Mouse (Mus musculus): Measurements from ENCODE around the gene Cyb561d1. TPM values are rescaled to one million over a fixed set of nuclear protein-coding genes. Genes with fewer than 3 reads are reported as not detected.

The Cyb561d1 gene
- polyA plus RNA-seq, 1 experiment, result 3.3 TPM

GRCm38 (mm10) chr3:108152290-108152689 lies 48.7 kb downstream of the Cyb561d1 start:
- Histone ChIP-seq H3K36me3 (replicated peaks; ENCODE audit: low read length) (no peaks in the 10 kb centered on the region), H3K27me3 (replicated peaks) (peaks cover 39% of the 10 kb centered on the region), H3K4me1 (peaks cover 19% of the 10 kb centered on the region), H3K4me3 (replicated peaks) (no peak overlapping the region), H3K9me3 (no peaks in the 10 kb centered on the region)
- TF ChIP-seq FLI1 (IDR thresholded peaks at IDR 0.05; ENCODE audit: low read length) (no peak), GATA1 (IDR thresholded peaks at IDR 0.05; ENCODE audit: borderline replicate concordance, low read length) (no peak)

- Histone ChIP-seq H3K36me3 (replicated peaks; ENCODE audit: low read length) (peaks cover 8% of the 10 kb centered on the region), H3K9me3 (no peaks in the 10 kb centered on the region), H3K27me3 (replicated peaks) (peaks cover 11% of the 10 kb centered on the region), H3K4me3 (replicated peaks) (peak overlapping the region; percentile 75), H3K4me1 (peaks cover 51% of the 10 kb centered on the region)
- TF ChIP-seq FLI1 (IDR thresholded peaks at IDR 0.05; ENCODE audit: low read length), result no peak
- no peak for TF ChIP-seq GATA1 (IDR thresholded peaks at IDR 0.05; ENCODE audit: borderline replicate concordance, low read length)
Observed at GRCm38 (mm10) chr3:108147386-108148235, 53.4 kb downstream of the Cyb561d1 start.

GRCm38 (mm10) chr3:108146671-108147070 lies 54.3 kb downstream of the Cyb561d1 start:
- H3K4me1 ChIP-seq, result peaks cover 59% of the 10 kb centered on the region
- H3K9me3 ChIP-seq, result no peaks in the 10 kb centered on the region
- H3K27me3 ChIP-seq (replicated peaks), result peaks cover 4% of the 10 kb centered on the region
- H3K4me3 ChIP-seq (replicated peaks), result peak overlapping the region; percentile 97
- no peak for TF ChIP-seq GATA1 (IDR thresholded peaks at IDR 0.05; ENCODE audit: borderline replicate concordance, low read length)
- TF ChIP-seq FLI1 (IDR thresholded peaks at IDR 0.05; ENCODE audit: low read length), result no peak
- peaks cover 14% of the 10 kb centered on the region for H3K36me3 ChIP-seq (replicated peaks; ENCODE audit: low read length)

Other genes starting within 250 kb of the Cyb561d1 start
- not detected in 2 replicates for gene Gstm3, start 231.9 kb downstream of the Cyb561d1 start, polyA plus RNA-seq (2012; ENCODE audit: insufficient read depth, low replicate concordance)
- gene Gstm2, start 214.8 kb downstream of the Cyb561d1 start, polyA plus RNA-seq (2012; ENCODE audit: insufficient read depth, low replicate concordance), result 0.83 TPM in 1 of 2 replicates, not detected in the other
- gene Gstm1, start 183.2 kb downstream of the Cyb561d1 start, polyA plus RNA-seq (2012; ENCODE audit: insufficient read depth, low replicate concordance), result 55.5 and 118 TPM in 2 replicates
- 1.4 TPM in 1 of 2 replicates, not detected in the other for gene Gstm4, start 156.3 kb downstream of the Cyb561d1 start, polyA plus RNA-seq (2012; ENCODE audit: insufficient read depth, low replicate concordance)
- gene Ampd2, start 114.6 kb downstream of the Cyb561d1 start, polyA plus RNA-seq (2012; ENCODE audit: insufficient read depth, low replicate concordance), result 101 and 286 TPM in 2 replicates
- not detected in 2 replicates for gene Gnat2, start 108.4 kb downstream of the Cyb561d1 start, polyA plus RNA-seq (2012; ENCODE audit: insufficient read depth, low replicate concordance)
- gene Gnai3, start 55.1 kb downstream of the Cyb561d1 start, polyA plus RNA-seq (2012; ENCODE audit: insufficient read depth, low replicate concordance), result 4.0 TPM in 1 of 2 replicates, not detected in the other
- gene Gpr61, start 46.3 kb downstream of the Cyb561d1 start, polyA plus RNA-seq (2012; ENCODE audit: insufficient read depth, low replicate concordance), result not detected in 2 replicates
- not detected in 2 replicates for gene Amigo1, start 14.9 kb downstream of the Cyb561d1 start, polyA plus RNA-seq (2012; ENCODE audit: insufficient read depth, low replicate concordance)
- 7.8 and 14.9 TPM in 2 replicates for gene Atxn7l2, start 9.7 kb upstream of the Cyb561d1 start, polyA plus RNA-seq (2012; ENCODE audit: insufficient read depth, low replicate concordance)
- gene Sypl2, start 25.4 kb upstream of the Cyb561d1 start, polyA plus RNA-seq (2012; ENCODE audit: insufficient read depth, low replicate concordance), result not detected in 2 replicates
- 6.0 TPM in 1 of 2 replicates, not detected in the other for gene Psma5, start 55.7 kb upstream of the Cyb561d1 start, polyA plus RNA-seq (2012; ENCODE audit: insufficient read depth, low replicate concordance)
- gene Sort1, start 82.9 kb upstream of the Cyb561d1 start, polyA plus RNA-seq (2012; ENCODE audit: insufficient read depth, low replicate concordance), result 11.0 and 16.3 TPM in 2 replicates
- gene Mybphl, start 163.7 kb upstream of the Cyb561d1 start, polyA plus RNA-seq (2012; ENCODE audit: insufficient read depth, low replicate concordance), result not detected in 2 replicates
- 54.5 and 57.7 TPM in 2 replicates for gene Psrc1, start 182.6 kb upstream of the Cyb561d1 start, polyA plus RNA-seq (2012; ENCODE audit: insufficient read depth, low replicate concordance)
- gene Celsr2, start 214.3 kb upstream of the Cyb561d1 start, polyA plus RNA-seq (2012; ENCODE audit: insufficient read depth, low replicate concordance), result 7.8 TPM in 2 replicates
- gene Sars, start 244.0 kb upstream of the Cyb561d1 start, polyA plus RNA-seq (2012; ENCODE audit: insufficient read depth, low replicate concordance), result 65.4 and 129 TPM in 2 replicates